Mouse (Mus musculus): Measurements from ENCODE around the gene Lhfpl2. TPM values are rescaled to one million over a fixed set of nuclear protein-coding genes. Genes with fewer than 3 reads are reported as not detected.

Lhfpl2 gene
- 32.8 TPM for polyA plus RNA-seq (2014; fragmentation: Illumina TruSeq; extraction: RNeasy Lipid Tissue Mini Kit (QIAGEN cat#74804); ENCODE audit: low read depth, low replicate concordance)

GRCm38 (mm10) chr13:94057563-94058560 is at the start of gene Lhfpl2:
Lhfpl2 (plus strand) TSS chr13:94057796.

Other genes with a start within 250 kb of the Lhfpl2 start
- 39.3 TPM for gene Scamp1, start 228.1 kb downstream of the Lhfpl2 start, polyA plus RNA-seq (2014; fragmentation: Illumina TruSeq; extraction: RNeasy Lipid Tissue Mini Kit (QIAGEN cat#74804); ENCODE audit: low read depth, low replicate concordance)